Mouse (Mus musculus) intestine, postnatal 0 days (tissue): Measurements from ENCODE around the gene Osbpl2. TPM values are rescaled to one million over a fixed set of nuclear protein-coding genes. Genes with fewer than 3 reads are reported as not detected.
A peak's percentile ranks its signal among the peaks of the same experiment; 100 is the strongest.

Experiments used
- ATAC-seq: fragments of 200-750 bp; cut with Nextera tagmentation; 2 replicates; pipeline ENCODE4 v1.8.0; 2017; ENCODE audit warnings: mild to moderate bottlenecking, moderate TSS enrichment, moderate library complexity
- H3K27ac ChIP-seq: fragments of 300-500 bp; sonication (generic); 2 replicates; pipeline ENCODE4 v1.5.1; 2014; ENCODE audit warnings: mild to moderate bottlenecking, low read depth, low read length, moderate library complexity
- H3K27me3 ChIP-seq: fragments of 300-500 bp; sonication (generic); replicated peaks from 2 replicates; pipeline ENCODE4 v1.6.1; 2014; ENCODE audit warnings: low read length, mixed read lengths; ENCODE audit not compliant: control insufficient read depth, insufficient read depth
- H3K36me3 ChIP-seq: fragments of 300-500 bp; sonication (generic); 2 replicates; pipeline ENCODE4 v1.6.1; 2014; ENCODE audit warnings: mild to moderate bottlenecking, moderate library complexity; ENCODE audit not compliant: control insufficient read depth, insufficient read depth
- H3K4me1 ChIP-seq: fragments of 300-500 bp; sonication (generic); replicated peaks from 2 replicates; pipeline ENCODE4 v1.6.1; 2014; ENCODE audit warnings: antibody characterized with exemption, low read length, mixed read lengths; ENCODE audit not compliant: control insufficient read depth, insufficient read depth
- H3K4me2 ChIP-seq: fragments of 300-500 bp; sonication (generic); replicated peaks from 2 replicates; pipeline ENCODE4 v1.6.1; 2014; ENCODE audit warnings: low read depth, mild to moderate bottlenecking, moderate library complexity
- H3K4me3 ChIP-seq: fragments of 300-500 bp; sonication (generic); 2 replicates; pipeline ENCODE4 v1.5.1; 2014; ENCODE audit warnings: low read depth, low read length
- H3K9ac ChIP-seq: fragments of 300-500 bp; sonication (generic); 2 replicates; pipeline ENCODE4 v1.6.1; 2014; ENCODE audit warnings: mild to moderate bottlenecking, low read depth, low read length
- H3K9me3 ChIP-seq: fragments of 300-500 bp; sonication (generic); 2 replicates; pipeline ENCODE4 v1.6.1; 2016; ENCODE audit warnings: mixed run types; ENCODE audit not compliant: control insufficient read depth
- CTCF ChIP-seq: sonication (generic); IDR thresholded peaks from 2 replicates; pipeline ENCODE4 v1.5.1; 2016; ENCODE audit warnings: low read depth, mild to moderate bottlenecking, control low read depth, antibody characterized with exemption, moderate library complexity
- WGBS: fragments of 180-500 bp; shearing (Covaris S2); extraction: QIAGEN DNeasy Blood & Tissue Kit; methylation state at CpG from one replicate; pipeline ENCODE4 v1.1.7; 2014; 5-methylcytosine and 5-hydroxymethylcytosine counted together
- polyA plus RNA-seq: library from polyadenylated mRNA; unstranded; fragments of >200 nt; fragmentation: Nextera tagmentation; extraction: Ambion mirVana; gene quantifications from 2 replicates; pipeline ENCODE4 v1.2.1, GENCODE M21; 2015

The Osbpl2 gene
- polyA plus RNA-seq, 1 experiment from 2014 or later: 22.9 TPM

- 52% methylated on average over 6 of the region's 6 CpGs for WGBS
- no peak overlapping the region for H3K4me3 ChIP-seq
- ATAC-seq: no peak
- H3K9ac ChIP-seq: no peak overlapping the region
- TF ChIP-seq CTCF: no peak
- no peaks in the 10 kb centered on the region for H3K36me3 ChIP-seq
- peaks cover 25% of the 10 kb centered on the region for H3K27me3 ChIP-seq
- no peaks in the 10 kb centered on the region for H3K4me1 ChIP-seq
- H3K4me2 ChIP-seq: no peak overlapping the region
- H3K27ac ChIP-seq: no peak overlapping the region
- no peaks in the 10 kb centered on the region for H3K9me3 ChIP-seq
These were observed 10.8 kb upstream of the Osbpl2 start for GRCm38 (mm10) chr2:180108285-180108684.

GRCm38 (mm10) chr2:180113909-180114890, 4.9 kb upstream of the Osbpl2 start:
- no peaks in the 10 kb centered on the region; the same call in 1 of the 2 replicates for H3K27me3 ChIP-seq
- WGBS: 58% methylated on average over 17 of the region's 17 CpGs
- peaks cover 13% of the 10 kb centered on the region; the same call in 1 of the 2 replicates for H3K4me1 ChIP-seq
- H3K36me3 ChIP-seq: no peaks in the 10 kb centered on the region
- no peak for ATAC-seq
- H3K4me3 ChIP-seq: no peak overlapping the region
- H3K4me2 ChIP-seq: no peak overlapping the region
- H3K27ac ChIP-seq: no peak overlapping the region
- no peaks in the 10 kb centered on the region for H3K9me3 ChIP-seq
- peak; percentile 37 for TF ChIP-seq CTCF
- H3K9ac ChIP-seq: no peak overlapping the region

- no peak overlapping the region for H3K27ac ChIP-seq
- H3K9ac ChIP-seq: no peak overlapping the region
- H3K4me1 ChIP-seq: peaks cover 13% of the 10 kb centered on the region; the same call in 1 of the 2 replicates
- no peaks in the 10 kb centered on the region for H3K9me3 ChIP-seq
- no peak overlapping the region for H3K4me2 ChIP-seq
- ATAC-seq: no peak
- no peak overlapping the region for H3K4me3 ChIP-seq
- 54% methylated on average over 6 of the region's 6 CpGs for WGBS
- no peak for TF ChIP-seq CTCF
- H3K36me3 ChIP-seq: no peaks in the 10 kb centered on the region
- H3K27me3 ChIP-seq: no peaks in the 10 kb centered on the region
These were observed 3.8 kb upstream of the Osbpl2 start for GRCm38 (mm10) chr2:180115279-180115678.

GRCm38 (mm10) chr2:180116081-180116493, 3.0 kb upstream of the Osbpl2 start:
- ATAC-seq: no peak
- no peak overlapping the region for H3K4me2 ChIP-seq
- no peak overlapping the region for H3K27ac ChIP-seq
- no peaks in the 10 kb centered on the region for H3K36me3 ChIP-seq
- H3K4me3 ChIP-seq: no peak overlapping the region
- H3K9ac ChIP-seq: no peak overlapping the region
- peaks cover 13% of the 10 kb centered on the region; the same call in 1 of the 2 replicates for H3K4me1 ChIP-seq
- no peaks in the 10 kb centered on the region for H3K27me3 ChIP-seq
- no peaks in the 10 kb centered on the region for H3K9me3 ChIP-seq
- TF ChIP-seq CTCF: no peak
- 65% methylated on average over 10 of the region's 10 CpGs for WGBS

GRCm38 (mm10) chr2:180116741-180117484, 2.2 kb upstream of the Osbpl2 start:
- Histone ChIP-seq H3K9ac (no peak overlapping the region), H3K27ac (no peak overlapping the region), H3K4me1 (peaks cover 13% of the 10 kb centered on the region; the same call in 1 of the 2 replicates), H3K4me2 (no peak overlapping the region), H3K9me3 (no peaks in the 10 kb centered on the region), H3K36me3 (no peaks in the 10 kb centered on the region), H3K27me3 (no peaks in the 10 kb centered on the region), H3K4me3 (no peak overlapping the region)
- ATAC-seq: no peak
- TF ChIP-seq CTCF: no peak
- 76% methylated on average over 8 of the region's 8 CpGs for WGBS
